Mouse (Mus musculus) ES-Bruce4 (cell line): ENCODE measurements around the gene Maml3.

ENCODE experiments used
- CTCF ChIP-seq: IDR thresholded peaks from one replicate; pipeline ENCODE4 v1.8.1; 2011; ENCODE audit warnings: low read depth, low read length
- EP300 ChIP-seq: IDR thresholded peaks from 2 replicates; pipeline ENCODE4 v1.6.1; 2011; ENCODE audit warnings: low read depth, low read length; ENCODE audit not compliant: insufficient read depth
- POLR2A ChIP-seq: IDR thresholded peaks from one replicate; pipeline ENCODE4 v1.8.1; 2011; ENCODE audit warnings: low read length; ENCODE audit not compliant: insufficient read depth

GRCm38 (mm10) chr3:52042680-52043079 is 62.2 kb downstream of the Maml3 start:
- TF ChIP-seq CTCF (no peak), EP300 (no peak), POLR2A (no peak)
